Mouse (Mus musculus): ENCODE results near the gene Gcnt3. TPM values are rescaled to one million over a fixed set of nuclear protein-coding genes. Genes with fewer than 3 reads are reported as not detected.
"Not testable (repeated sequence)": the region's sequence is repeated elsewhere in the genome, so short reads cannot be mapped to it uniquely, and the experiment has no call there.

Gene Gcnt3
- total and polyA plus RNA-seq, 3 experiments: not detected

DNA sequence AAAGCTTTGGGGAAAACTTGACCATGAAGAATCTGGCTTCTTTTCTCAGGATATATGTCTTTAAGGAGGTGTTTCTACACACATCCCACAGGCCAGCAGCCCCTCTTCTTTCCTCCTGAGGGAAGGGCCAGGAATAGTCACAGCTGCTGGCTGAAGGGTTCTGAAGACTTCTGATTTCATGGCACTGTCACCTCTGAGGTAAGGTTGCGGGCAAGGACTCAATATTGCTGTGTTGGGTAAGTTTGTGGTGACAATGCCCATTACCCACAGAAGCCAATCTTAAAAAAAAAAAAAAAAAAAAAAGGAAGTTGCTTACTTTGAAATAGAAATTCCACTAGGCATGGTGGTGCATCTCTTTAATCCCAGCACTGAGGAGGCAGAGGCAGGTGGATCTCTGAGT is 5.7 kb downstream of the Gcnt3 start:
- 72% methylated on average over 1 of the region's 1 CpGs for WGBS
- no peak for TF ChIP-seq EP300 (IDR thresholded peaks at IDR 0.05; ENCODE audit: insufficient read depth, low read depth, low read length)
- no peak for TF ChIP-seq POLR2A (IDR thresholded peaks at IDR 0.05; ENCODE audit: insufficient read depth, low read depth, low read length)
- TF ChIP-seq CTCF (IDR thresholded peaks at IDR 0.05): no peak
- intact Hi-C loops (cut with DNase I): no loop called here

DNA sequence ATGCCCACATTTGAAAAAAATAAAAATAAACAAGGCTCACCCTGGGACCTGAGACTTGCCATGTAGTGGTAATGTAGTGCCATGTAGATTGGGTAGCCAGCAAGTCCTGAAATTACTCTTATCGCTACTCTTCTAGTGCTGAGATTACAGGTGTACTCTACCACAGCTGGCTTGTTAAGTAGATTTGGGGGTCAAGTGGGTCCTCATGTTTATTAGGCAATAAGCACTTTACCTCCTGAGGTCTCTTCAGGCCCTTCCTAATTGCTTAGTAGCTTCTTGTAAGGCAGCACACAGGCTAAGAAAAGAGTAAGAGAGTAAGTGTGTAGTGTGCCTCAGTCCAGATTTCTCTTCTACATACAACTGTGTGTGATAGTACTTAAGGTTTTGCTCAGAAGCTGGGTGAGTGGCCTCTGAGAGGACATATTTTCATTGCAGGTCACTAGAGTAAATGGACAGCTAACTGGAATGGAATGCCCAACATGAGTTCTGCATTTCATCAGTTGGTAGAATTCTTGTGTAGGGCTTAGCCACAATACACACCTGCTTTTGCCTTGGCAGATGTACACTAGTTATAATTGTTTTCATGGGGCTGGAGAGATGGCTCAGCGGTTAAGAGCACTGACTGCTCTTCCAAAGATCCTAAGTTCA is 12.4 kb downstream of the Gcnt3 start:
- no peak overlapping the region for H3K9ac ChIP-seq (ENCODE audit: low read depth, low read length)
- H3K27ac ChIP-seq: no peak overlapping the region
- no peaks in the 10 kb centered on the region for H3K79me2 ChIP-seq (replicated peaks; ENCODE audit: control insufficient read depth, insufficient read depth, low read length)
- peaks cover 10% of the 10 kb centered on the region for H3K36me3 ChIP-seq (ENCODE audit: control insufficient read depth, insufficient read depth, low read length)
- no peak for TF ChIP-seq POLR2A (IDR thresholded peaks at IDR 0.05; ENCODE audit: insufficient read depth, low read depth, low read length)
- TF ChIP-seq EP300 (IDR thresholded peaks at IDR 0.05; ENCODE audit: insufficient read depth, low read depth, low read length): no peak
- TF ChIP-seq CTCF (IDR thresholded peaks at IDR 0.05): no peak
- intact Hi-C loops (cut with DNase I): no loop called here
- no peaks in the 10 kb centered on the region for H3K4me1 ChIP-seq (ENCODE audit: control insufficient read depth, insufficient read depth, low read length)
- WGBS: 88% methylated on average over 2 of the region's 2 CpGs
- no peak for DNase-seq
- H3K4me3 ChIP-seq: no peak overlapping the region
- H3K27me3 ChIP-seq (ENCODE audit: control insufficient read depth, insufficient read depth, low read length): no peaks in the 10 kb centered on the region

More for the DNA sequence above, 5.7 kb downstream of the Gcnt3 start:
- no peak for DNase-seq
- no peaks in the 10 kb centered on the region; the same call in 1 of the 2 replicates for H3K27me3 ChIP-seq (ENCODE audit: control insufficient read depth, insufficient read depth, low read length)
- no peak overlapping the region for H3K4me3 ChIP-seq
- H3K27ac ChIP-seq: no peak overlapping the region
- H3K36me3 ChIP-seq (ENCODE audit: control insufficient read depth, insufficient read depth, low read length): no peaks in the 10 kb centered on the region
- H3K79me2 ChIP-seq (replicated peaks; ENCODE audit: control insufficient read depth, insufficient read depth, low read length): no peaks in the 10 kb centered on the region
- H3K9ac ChIP-seq (ENCODE audit: low read depth, low read length): no peak overlapping the region
- H3K4me1 ChIP-seq (ENCODE audit: control insufficient read depth, insufficient read depth, low read length): no peaks in the 10 kb centered on the region

DNA sequence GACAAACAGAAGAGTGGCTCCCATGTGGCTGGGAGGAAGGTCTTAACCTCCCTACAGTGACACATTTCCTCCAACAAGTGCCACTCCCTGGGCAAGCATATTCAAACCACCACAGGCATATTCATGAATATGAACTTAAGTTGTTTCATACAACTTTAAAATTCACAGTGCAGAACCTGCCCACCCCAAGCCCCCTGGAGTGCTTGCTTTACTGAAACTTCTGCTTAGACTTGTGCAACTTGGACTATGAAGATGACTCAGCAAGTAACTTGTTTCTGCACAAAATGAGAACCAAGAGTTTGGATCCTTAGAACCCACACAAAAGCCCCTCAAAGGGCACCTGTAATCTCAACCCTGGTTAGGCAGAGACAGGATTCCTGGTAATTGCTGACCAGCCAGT is 13.2 kb downstream of the Gcnt3 start:
- no peaks in the 10 kb centered on the region for H3K27me3 ChIP-seq (ENCODE audit: control insufficient read depth, insufficient read depth, low read length)
- peaks cover 13% of the 10 kb centered on the region for H3K36me3 ChIP-seq (ENCODE audit: control insufficient read depth, insufficient read depth, low read length)
- no peak overlapping the region for H3K4me3 ChIP-seq
- H3K4me1 ChIP-seq (ENCODE audit: control insufficient read depth, insufficient read depth, low read length): no peaks in the 10 kb centered on the region
- no peak for TF ChIP-seq POLR2A (IDR thresholded peaks at IDR 0.05; ENCODE audit: insufficient read depth, low read depth, low read length)
- no peak for DNase-seq
- no peak overlapping the region for H3K27ac ChIP-seq
- intact Hi-C loops (cut with DNase I): no loop called here
- H3K9ac ChIP-seq (ENCODE audit: low read depth, low read length): no peak overlapping the region
- no peaks in the 10 kb centered on the region for H3K79me2 ChIP-seq (replicated peaks; ENCODE audit: control insufficient read depth, insufficient read depth, low read length)

DNA sequence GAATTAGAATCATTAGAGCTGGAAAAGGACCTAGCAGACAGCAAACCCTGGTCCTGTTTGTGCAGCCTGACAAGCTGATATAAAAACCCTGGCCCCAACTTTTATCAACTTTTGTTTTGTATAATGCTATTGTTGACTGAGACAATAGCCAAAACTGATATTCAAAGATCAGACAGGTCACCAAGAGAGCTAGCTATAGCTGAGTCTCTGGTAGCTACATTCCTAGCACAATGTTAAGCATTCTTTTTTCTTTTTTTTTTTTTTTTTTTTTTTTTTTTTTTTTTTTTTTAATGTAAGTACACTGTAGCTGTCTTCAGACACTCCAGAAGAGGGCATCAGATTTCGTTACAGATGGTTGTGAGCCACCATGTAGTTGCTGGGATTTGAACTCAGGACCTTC is 14.3 kb downstream of the Gcnt3 start:
- H3K79me2 ChIP-seq (replicated peaks; ENCODE audit: control insufficient read depth, insufficient read depth, low read length); DNase-seq; intact Hi-C loops (cut with DNase I); H3K27ac ChIP-seq; H3K4me1 ChIP-seq (ENCODE audit: control insufficient read depth, insufficient read depth, low read length); H3K27me3 ChIP-seq (ENCODE audit: control insufficient read depth, insufficient read depth, low read length); H3K4me3 ChIP-seq; H3K9ac ChIP-seq (ENCODE audit: low read depth, low read length): not testable (repeated sequence)
- H3K36me3 ChIP-seq (ENCODE audit: control insufficient read depth, insufficient read depth, low read length): peaks cover 13% of the 10 kb centered on the region
- TF ChIP-seq CTCF (IDR thresholded peaks at IDR 0.05): 0 out of 2 replicates have a peak, but pooled peaks have one; percentile 1
- WGBS: 38% methylated on average over 1 of the region's 1 CpGs

DNA sequence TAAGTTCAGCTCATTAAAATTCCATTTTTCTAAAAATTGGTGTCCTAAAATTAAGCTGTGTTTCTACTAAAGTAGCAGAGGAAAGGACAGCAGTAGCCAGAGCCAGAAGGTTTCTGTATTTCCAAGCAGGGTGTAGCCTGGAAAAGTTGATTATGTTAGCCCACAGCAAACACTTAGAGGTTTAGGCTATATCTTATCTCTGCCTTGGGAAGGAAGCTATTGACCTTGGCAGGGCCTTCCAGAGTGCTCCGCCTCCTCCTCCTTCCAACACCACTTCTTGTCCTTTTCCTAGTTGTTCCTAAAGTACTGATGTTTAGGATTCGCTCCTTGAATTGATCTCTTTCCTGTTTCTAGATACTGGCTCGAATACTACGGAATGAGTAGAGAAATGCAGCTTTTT is 15.8 kb downstream of the Gcnt3 start:
- Histone ChIP-seq H3K27me3 (ENCODE audit: control insufficient read depth, insufficient read depth, low read length) (no peaks in the 10 kb centered on the region), H3K27ac (no peak overlapping the region; the same call in 1 of the 2 replicates), H3K4me3 (no peak overlapping the region), H3K4me1 (ENCODE audit: control insufficient read depth, insufficient read depth, low read length) (no peaks in the 10 kb centered on the region), H3K9ac (ENCODE audit: low read depth, low read length) (no peak overlapping the region), H3K36me3 (ENCODE audit: control insufficient read depth, insufficient read depth, low read length) (peaks cover 13% of the 10 kb centered on the region), H3K79me2 (replicated peaks; ENCODE audit: control insufficient read depth, insufficient read depth, low read length) (no peaks in the 10 kb centered on the region)
- 39% methylated on average over 4 of the region's 4 CpGs for WGBS
- DNase-seq: peak in 1 of 2 experiments; percentile 52
- no peak for TF ChIP-seq EP300 (IDR thresholded peaks at IDR 0.05; ENCODE audit: insufficient read depth, low read depth, low read length)
- no peak for TF ChIP-seq CTCF (IDR thresholded peaks at IDR 0.05)
- TF ChIP-seq POLR2A (IDR thresholded peaks at IDR 0.05; ENCODE audit: insufficient read depth, low read depth, low read length): no peak
- intact Hi-C loops (cut with DNase I): no loop called here

DNA sequence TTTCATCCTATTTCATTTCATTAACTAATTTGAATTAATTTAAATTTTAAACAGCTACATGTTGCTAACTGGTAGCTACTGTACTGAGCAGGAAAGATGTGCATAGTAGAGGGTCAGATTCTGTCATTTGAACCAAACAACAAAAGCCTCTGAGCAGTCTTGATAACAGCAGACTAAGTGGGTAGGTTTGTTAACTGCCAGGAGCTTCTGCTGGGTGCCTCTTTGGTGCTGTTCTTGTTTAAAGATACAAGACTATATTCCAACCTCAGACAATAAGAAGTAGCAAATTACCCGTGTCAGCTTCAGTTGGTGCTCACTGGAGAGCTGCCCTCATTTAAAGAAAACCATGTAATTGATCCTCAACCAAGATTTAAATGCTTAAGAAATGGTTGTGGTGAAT is 16.3 kb downstream of the Gcnt3 start:
- Histone ChIP-seq H3K36me3 (ENCODE audit: control insufficient read depth, insufficient read depth, low read length) (peaks cover 13% of the 10 kb centered on the region), H3K27ac (no peak overlapping the region; the same call in 1 of the 2 replicates), H3K4me3 (no peak overlapping the region), H3K9ac (ENCODE audit: low read depth, low read length) (no peak overlapping the region), H3K4me1 (ENCODE audit: control insufficient read depth, insufficient read depth, low read length) (no peaks in the 10 kb centered on the region), H3K27me3 (ENCODE audit: control insufficient read depth, insufficient read depth, low read length) (no peaks in the 10 kb centered on the region), H3K79me2 (replicated peaks; ENCODE audit: control insufficient read depth, insufficient read depth, low read length) (no peaks in the 10 kb centered on the region)
- no peak for TF ChIP-seq POLR2A (IDR thresholded peaks at IDR 0.05; ENCODE audit: insufficient read depth, low read depth, low read length)
- DNase-seq: no peak
- intact Hi-C loops (cut with DNase I): no loop called here
- WGBS: 45% methylated on average over 1 of the region's 1 CpGs
